Mouse (Mus musculus) embryonic facial prominence, embryonic 10.5 days (tissue): ENCODE data around the gene Dennd4a. TPM values are rescaled to one million over a fixed set of nuclear protein-coding genes. Genes with fewer than 3 reads are reported as not detected.

ENCODE experiments used
- DNase-seq: peaks from one replicate; pipeline ENCODE4 v3.0.0-alpha.2; 2017; ENCODE audit warnings: low spot score
- H3K27ac ChIP-seq: fragments of 300-500 bp; sonication (generic); replicated peaks from 2 replicates; pipeline ENCODE4 v1.5.1; 2016; ENCODE audit warnings: mild to moderate bottlenecking
- H3K27me3 ChIP-seq: fragments of 300-500 bp; sonication (generic); replicated peaks from 2 replicates; pipeline ENCODE4 v1.6.1; 2016; ENCODE audit warnings: low read depth, mild to moderate bottlenecking; ENCODE audit not compliant: poor library complexity, severe bottlenecking
- H3K36me3 ChIP-seq: fragments of 300-500 bp; sonication (generic); replicated peaks from 2 replicates; pipeline ENCODE4 v1.6.1; 2016; ENCODE audit warnings: mild to moderate bottlenecking, moderate library complexity
- H3K4me1 ChIP-seq: fragments of 300-500 bp; sonication (generic); 2 replicates; pipeline ENCODE4 v1.6.1; 2016
- H3K4me3 ChIP-seq: fragments of 300-500 bp; sonication (generic); 2 replicates; pipeline ENCODE4 v1.5.1; 2016; ENCODE audit warnings: mild to moderate bottlenecking, moderate library complexity
- H3K9me3 ChIP-seq: fragments of 300-500 bp; sonication (generic); 2 replicates; pipeline ENCODE4 v1.6.1; 2016; ENCODE audit warnings: mild to moderate bottlenecking
- WGBS: fragments of 180-500 bp; shearing (Covaris S2); methylation state at CpG from one replicate; pipeline ENCODE4 v1.1.7; 2016; 5-methylcytosine and 5-hydroxymethylcytosine counted together
- polyA plus RNA-seq: library from polyadenylated mRNA; unstranded; fragments of >200 nt; fragmentation: Nextera tagmentation; extraction: Ambion mirVana; gene quantifications from 2 replicates; pipeline ENCODE4 v1.2.1, GENCODE M21; 2016

The Dennd4a gene
- polyA plus RNA-seq, 1 experiment from 2014 or later: 8.6 TPM

DNA sequence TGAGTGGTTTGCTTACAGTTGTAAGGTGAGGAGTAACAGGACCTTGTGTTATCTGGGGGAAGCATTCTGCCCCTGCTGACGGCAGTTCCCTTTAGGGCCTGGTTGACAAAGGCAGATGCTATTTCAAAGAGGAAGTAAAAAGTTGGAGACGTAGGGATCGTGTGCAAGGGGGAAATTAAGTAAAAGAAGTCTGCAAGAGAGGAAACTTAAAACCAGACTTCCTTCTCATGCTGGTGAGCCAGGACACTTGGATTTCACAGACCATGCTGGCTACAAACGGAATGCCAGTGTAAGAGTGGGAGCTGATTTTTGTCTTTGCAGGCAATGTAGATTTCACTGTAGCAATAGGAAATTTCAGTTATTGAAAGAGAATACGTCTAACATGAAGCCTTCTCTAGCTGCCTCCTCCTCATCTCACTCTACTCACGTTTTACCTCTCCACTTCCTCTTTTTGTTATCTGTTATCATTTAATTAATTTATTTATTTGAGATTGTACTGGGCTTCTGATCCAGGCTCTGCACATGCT is 19.0 kb downstream of the Dennd4a start:
- peak; percentile 8 for DNase-seq

DNA sequence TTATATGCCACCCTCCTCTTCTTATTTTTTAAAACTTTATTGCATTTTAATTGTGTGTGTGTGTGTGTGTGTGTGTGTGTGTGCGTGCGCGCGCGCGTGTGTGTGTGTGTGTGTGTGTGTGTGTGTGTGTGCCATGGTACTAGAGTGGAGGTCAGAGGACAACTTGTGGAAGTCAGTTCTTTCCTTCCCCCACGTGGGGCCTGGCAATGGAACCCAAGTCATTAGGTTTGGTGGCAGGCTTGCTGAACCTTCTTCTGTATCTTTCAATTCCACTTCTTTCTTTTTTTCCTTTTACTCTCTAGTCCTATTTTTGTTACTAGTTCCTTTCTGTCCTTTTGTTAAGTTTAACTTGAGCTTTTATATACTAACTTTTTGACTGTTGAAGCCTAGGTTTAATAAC is 19.5 kb downstream of the Dennd4a start:
- no peaks in the 10 kb centered on the region for H3K36me3 ChIP-seq
- no peak overlapping the region for H3K27ac ChIP-seq
- no peak overlapping the region for H3K4me3 ChIP-seq
- DNase-seq: no peak
- H3K27me3 ChIP-seq: no peaks in the 10 kb centered on the region
- H3K9me3 ChIP-seq: no peaks in the 10 kb centered on the region
- WGBS: 85% methylated on average over 7 of the region's 7 CpGs
- H3K4me1 ChIP-seq: peaks cover 8% of the 10 kb centered on the region; the same call in 1 of the 2 replicates

More for the DNA sequence above, 19.0 kb downstream of the Dennd4a start:
- 41% methylated on average over 6 of the region's 6 CpGs for WGBS
- no peak overlapping the region for H3K4me3 ChIP-seq
- H3K27ac ChIP-seq: no peak overlapping the region; the same call in 1 of the 2 replicates
- peaks cover 8% of the 10 kb centered on the region; the same call in 1 of the 2 replicates for H3K4me1 ChIP-seq
- H3K36me3 ChIP-seq: no peaks in the 10 kb centered on the region
- H3K9me3 ChIP-seq: no peaks in the 10 kb centered on the region
- no peaks in the 10 kb centered on the region for H3K27me3 ChIP-seq

DNA sequence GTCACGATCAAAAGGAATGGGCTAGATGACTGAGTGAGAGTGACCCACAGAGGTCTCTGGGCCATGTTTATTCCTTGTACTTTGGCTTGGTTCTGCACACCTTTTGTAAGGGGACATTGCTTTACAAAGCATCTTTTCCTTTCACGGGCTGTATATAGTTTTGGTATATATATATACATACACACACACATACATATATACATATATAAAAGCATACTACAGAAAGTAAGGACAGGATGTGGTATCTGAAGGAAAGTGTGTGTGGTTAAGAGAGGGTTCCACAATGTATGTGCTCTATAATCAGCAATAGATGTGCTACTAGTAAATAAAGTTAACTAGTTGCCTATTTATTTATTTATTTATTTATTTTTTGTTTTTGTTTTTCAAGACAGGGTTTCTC is 20.6 kb downstream of the Dennd4a start:
- no peak for DNase-seq
- Histone ChIP-seq H3K36me3 (no peaks in the 10 kb centered on the region), H3K27me3 (no peaks in the 10 kb centered on the region), H3K4me1 (peaks cover 8% of the 10 kb centered on the region; the same call in 1 of the 2 replicates), H3K4me3 (no peak overlapping the region), H3K9me3 (no peaks in the 10 kb centered on the region), H3K27ac (no peak overlapping the region)
- WGBS: 95% methylated on average over 2 of the region's 2 CpGs

DNA sequence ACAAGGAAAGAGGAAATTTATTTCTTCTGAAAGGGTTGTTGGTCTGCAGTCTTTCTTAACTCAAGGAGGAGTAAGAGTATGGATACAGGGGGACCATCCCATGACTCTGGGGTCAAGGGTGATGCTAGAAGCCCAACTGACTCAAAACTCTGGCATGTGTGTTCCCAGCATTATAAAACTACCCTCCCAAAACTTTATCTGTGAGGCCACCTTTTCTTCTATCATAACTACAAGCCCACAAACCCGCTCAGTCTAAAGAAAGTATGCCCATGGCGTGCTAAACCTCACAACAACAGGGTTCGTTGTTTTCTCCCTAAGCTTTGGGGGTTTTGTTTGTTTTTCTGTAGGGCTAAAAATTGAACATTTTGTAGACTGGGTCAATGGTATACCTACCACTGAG is 23.3 kb downstream of the Dennd4a start:
- no peaks in the 10 kb centered on the region for H3K27me3 ChIP-seq
- WGBS: 92% methylated on average over 3 of the region's 3 CpGs

DNA sequence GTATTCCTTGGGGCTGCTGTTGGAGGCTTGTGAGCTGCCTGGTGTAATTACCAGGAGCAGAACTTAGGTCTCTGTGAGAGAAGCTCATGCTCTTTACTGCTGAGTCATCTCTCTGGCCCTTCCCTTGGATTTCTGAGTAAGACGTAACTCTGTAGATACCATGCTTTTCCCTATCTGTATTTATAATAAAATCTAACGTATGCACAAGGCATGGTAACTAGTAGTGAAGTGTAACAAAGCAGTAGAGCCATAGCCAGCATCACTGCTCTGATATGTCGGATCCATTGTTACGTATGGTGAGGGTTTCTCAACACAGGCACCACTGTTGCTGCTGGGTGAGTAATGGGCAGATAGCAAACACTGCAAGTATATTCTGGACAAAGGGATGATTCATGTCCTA is 34.2 kb downstream of the Dennd4a start:
- Histone ChIP-seq H3K27ac (no peak overlapping the region), H3K9me3 (no peaks in the 10 kb centered on the region)
- WGBS: 84% methylated on average over 4 of the region's 4 CpGs

More for the DNA sequence above, 23.3 kb downstream of the Dennd4a start:
- Histone ChIP-seq H3K4me1 (peaks cover 8% of the 10 kb centered on the region; the same call in 1 of the 2 replicates), H3K9me3 (no peaks in the 10 kb centered on the region), H3K27ac (no peak overlapping the region), H3K4me3 (no peak overlapping the region), H3K36me3 (no peaks in the 10 kb centered on the region)
- DNase-seq: no peak

DNA sequence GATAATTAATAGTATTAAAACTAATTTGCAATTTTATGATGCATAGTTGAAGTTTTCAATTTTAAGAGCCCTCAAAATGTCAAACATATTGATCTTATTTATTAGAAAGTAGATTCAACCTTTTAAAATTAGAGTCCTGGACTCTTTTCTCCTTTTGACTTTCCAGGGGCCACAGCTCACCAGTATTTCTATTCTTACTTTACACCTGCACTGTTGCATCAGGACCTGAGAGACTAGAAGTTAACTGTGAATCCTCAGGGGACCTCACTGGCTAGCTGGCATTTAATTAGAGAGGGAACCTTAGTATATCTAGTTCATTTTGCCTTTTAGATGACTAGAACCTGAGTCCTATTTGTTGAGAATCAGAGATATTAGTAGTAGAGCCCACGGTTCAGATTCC is 38.4 kb downstream of the Dennd4a start:
- 92% methylated on average over 1 of the region's 1 CpGs for WGBS

More for the DNA sequence above, 34.2 kb downstream of the Dennd4a start:
- Histone ChIP-seq H3K27me3 (no peaks in the 10 kb centered on the region), H3K4me3 (no peak overlapping the region), H3K4me1 (no peaks in the 10 kb centered on the region), H3K36me3 (0 out of 2 replicates have a peak, but pooled peaks cover 10% of the 10 kb centered on the region)
- no peak for DNase-seq

DNA sequence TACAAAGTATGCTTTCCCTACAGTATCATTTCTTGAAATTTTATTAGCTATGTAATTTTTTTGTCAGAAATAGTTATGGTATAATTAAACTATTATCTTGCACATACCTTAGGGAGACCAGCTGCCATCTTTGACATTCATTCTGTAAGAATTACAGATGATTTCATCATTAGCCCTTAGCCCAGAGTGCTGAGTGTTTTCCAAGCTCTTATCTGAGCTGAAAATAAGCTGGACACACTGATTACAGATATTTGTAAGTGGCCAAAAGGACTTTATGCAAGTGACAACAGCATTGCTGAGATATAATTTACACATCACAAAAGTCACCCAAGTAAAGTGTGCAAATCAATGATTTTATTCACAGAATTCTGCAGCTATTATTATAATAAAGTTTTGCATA is 48.9 kb downstream of the Dennd4a start:
- Histone ChIP-seq H3K4me1 (no peaks in the 10 kb centered on the region), H3K27ac (no peak overlapping the region), H3K9me3 (no peaks in the 10 kb centered on the region), H3K27me3 (no peaks in the 10 kb centered on the region), H3K4me3 (no peak overlapping the region), H3K36me3 (peaks cover 12% of the 10 kb centered on the region; the same call in 1 of the 2 replicates)
- DNase-seq: no peak

More for the DNA sequence above, 38.4 kb downstream of the Dennd4a start:
- Histone ChIP-seq H3K4me3 (no peak overlapping the region), H3K27me3 (no peaks in the 10 kb centered on the region), H3K36me3 (peaks cover 4% of the 10 kb centered on the region; the same call in 1 of the 2 replicates), H3K27ac (no peak overlapping the region), H3K9me3 (no peaks in the 10 kb centered on the region), H3K4me1 (no peaks in the 10 kb centered on the region)
- no peak for DNase-seq

DNA sequence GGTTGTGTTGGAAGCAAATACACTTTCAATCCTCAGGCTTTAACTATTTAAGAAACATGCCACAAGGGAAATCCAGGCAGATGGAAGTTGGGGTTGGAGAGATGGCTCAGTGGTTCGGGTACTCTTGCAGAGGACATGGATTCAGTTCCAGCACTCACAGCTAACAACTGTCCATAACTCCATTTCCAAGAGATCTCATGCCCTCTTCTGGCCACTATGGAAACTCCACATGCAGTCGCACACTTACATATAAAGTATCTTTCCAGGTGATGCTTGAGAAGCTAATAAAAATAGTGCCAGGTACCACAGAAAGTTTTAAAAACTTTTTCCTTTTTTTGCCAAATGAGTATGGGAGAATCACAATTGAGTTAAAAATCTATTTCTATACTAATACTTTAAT is 51.5 kb downstream of the Dennd4a start:
- WGBS: 80% methylated on average over 2 of the region's 2 CpGs

DNA sequence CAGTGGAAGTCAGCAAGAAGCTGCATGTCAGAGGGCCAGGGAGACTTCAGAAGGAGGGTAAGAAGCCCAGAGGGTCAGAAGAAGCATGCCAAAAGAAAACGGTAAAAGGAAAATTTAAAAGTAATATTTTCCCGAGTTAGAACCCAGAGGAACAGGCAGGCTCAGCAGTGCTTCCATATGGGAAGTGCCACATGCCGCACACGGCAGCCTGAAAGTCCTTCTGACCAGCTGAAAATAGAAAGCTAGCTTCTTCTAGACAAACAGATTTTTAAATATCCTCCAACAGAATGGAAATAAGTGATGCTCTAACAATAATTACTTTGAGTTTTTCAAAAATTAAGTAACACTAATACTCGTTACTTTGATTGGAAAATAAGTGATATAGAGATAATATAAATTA is 74.9 kb downstream of the Dennd4a start:
- no peaks in the 10 kb centered on the region for H3K9me3 ChIP-seq
- H3K27me3 ChIP-seq: no peaks in the 10 kb centered on the region
- 83% methylated on average over 5 of the region's 5 CpGs for WGBS
- H3K4me1 ChIP-seq: no peaks in the 10 kb centered on the region
- no peak for DNase-seq
- no peaks in the 10 kb centered on the region; the same call in 1 of the 2 replicates for H3K36me3 ChIP-seq
- H3K4me3 ChIP-seq: no peak overlapping the region
- no peak overlapping the region for H3K27ac ChIP-seq

More for the DNA sequence above, 51.5 kb downstream of the Dennd4a start:
- Histone ChIP-seq H3K4me3 (no peak overlapping the region), H3K4me1 (no peaks in the 10 kb centered on the region), H3K36me3 (peaks cover 17% of the 10 kb centered on the region; the same call in 1 of the 2 replicates), H3K27ac (no peak overlapping the region), H3K27me3 (no peaks in the 10 kb centered on the region), H3K9me3 (no peaks in the 10 kb centered on the region)
- DNase-seq: no peak

DNA sequence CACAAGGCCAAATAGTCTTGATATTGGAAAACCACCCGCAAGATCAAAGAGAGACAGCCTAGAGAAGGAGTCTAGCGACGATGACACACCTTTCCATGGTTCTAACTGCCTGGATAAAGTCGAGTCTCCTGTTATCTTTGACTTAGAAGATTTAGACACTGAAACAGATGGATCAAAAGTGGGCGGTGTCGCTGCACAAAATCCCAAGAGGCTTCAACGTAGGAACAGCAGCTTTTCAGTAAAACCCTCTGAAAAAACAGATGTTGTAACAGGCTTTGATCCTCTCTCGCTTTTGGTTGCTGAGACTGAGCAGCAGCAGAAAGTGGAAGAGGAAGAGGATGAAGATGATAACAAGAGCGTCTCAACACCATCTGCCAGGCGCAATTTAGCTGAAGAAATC is 85.5 kb downstream of the Dennd4a start:
- WGBS: 89% methylated on average over 10 of the region's 10 CpGs
- Histone ChIP-seq H3K27ac (no peak overlapping the region), H3K27me3 (no peaks in the 10 kb centered on the region), H3K9me3 (no peaks in the 10 kb centered on the region), H3K4me3 (no peak overlapping the region), H3K4me1 (no peaks in the 10 kb centered on the region), H3K36me3 (peaks cover 17% of the 10 kb centered on the region)
- no peak for DNase-seq

DNA sequence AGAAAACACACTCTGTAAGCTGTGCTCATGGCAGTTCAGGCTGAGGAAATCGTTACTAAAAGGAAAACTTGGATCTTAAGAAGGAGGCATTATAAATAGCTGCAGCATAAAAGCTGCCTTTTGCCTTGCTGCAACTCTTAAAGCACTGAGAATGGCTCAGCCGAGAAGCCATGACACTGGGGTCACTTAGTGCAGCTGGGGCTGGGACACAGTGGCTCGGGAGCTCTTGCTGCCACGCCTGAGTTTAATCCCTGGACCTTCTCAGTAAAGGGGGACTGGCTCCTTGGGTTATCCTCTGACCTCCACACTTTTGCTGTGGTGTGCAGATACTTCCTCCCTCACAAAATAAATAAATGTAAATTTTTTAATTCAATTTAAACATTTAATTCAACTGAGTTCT is 91.7 kb downstream of the Dennd4a start:
- H3K4me1 ChIP-seq: no peaks in the 10 kb centered on the region
- DNase-seq: no peak
- no peak overlapping the region for H3K27ac ChIP-seq
- H3K36me3 ChIP-seq: peaks cover 19% of the 10 kb centered on the region
- H3K4me3 ChIP-seq: no peak overlapping the region
- WGBS: 40% methylated on average over 4 of the region's 4 CpGs
- H3K27me3 ChIP-seq: no peaks in the 10 kb centered on the region
- no peaks in the 10 kb centered on the region for H3K9me3 ChIP-seq

DNA sequence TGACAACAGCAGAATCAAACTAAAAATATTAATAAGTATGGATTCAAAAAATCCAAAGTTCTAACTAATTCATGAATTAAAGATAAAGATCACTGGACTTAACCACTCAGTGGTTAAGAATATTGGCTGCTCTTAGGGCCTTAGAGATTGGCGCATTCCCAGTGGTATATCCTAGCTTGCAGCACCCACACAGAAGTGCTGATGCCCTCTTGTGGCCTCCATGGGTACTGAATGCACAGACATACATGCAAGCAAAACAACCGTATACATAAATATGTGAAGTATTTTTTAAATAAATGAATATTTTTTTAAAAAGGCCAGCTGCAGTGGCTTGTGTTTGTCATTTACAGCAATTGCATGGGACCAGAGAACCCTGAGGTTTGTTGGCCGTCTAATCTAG is 92.2 kb downstream of the Dennd4a start:
- 67% methylated on average over 3 of the region's 3 CpGs for WGBS
- Histone ChIP-seq H3K27me3 (no peaks in the 10 kb centered on the region), H3K36me3 (peaks cover 17% of the 10 kb centered on the region), H3K4me3 (no peak overlapping the region), H3K9me3 (no peaks in the 10 kb centered on the region), H3K27ac (no peak overlapping the region), H3K4me1 (no peaks in the 10 kb centered on the region)
- DNase-seq: peak; percentile 71

DNA sequence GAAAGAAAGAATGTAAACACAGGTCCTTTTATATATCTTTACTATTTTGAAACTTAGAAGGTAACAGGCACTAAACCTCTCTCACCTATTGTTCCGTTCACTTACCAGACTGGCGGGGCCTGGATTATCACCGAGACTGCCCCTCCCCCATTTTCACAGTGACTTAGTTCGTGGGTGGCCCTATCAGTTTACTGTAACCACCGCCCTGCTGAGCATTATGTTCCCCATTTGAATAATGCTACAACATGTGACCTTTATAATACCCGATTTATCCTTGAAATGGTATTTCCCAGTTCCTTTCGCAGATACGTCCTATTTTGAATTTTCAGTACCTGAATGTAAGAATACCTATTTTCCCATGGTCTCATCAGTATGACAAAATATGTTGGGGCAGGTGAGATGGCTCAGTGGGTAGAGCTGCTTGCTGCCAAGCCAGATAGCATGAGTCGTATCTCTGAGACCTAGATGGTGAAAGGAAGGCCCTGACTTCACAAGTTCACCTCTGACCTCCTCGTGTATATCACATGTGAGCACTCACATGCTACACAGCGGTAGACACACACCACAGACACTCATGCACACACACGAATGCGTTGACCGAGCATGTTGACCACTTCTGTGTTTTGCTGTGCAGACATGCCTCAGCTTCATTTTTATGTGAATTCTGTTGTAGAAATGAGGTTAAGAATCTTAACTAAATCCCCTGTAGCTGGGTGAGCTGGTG is 93.9 kb downstream of the Dennd4a start:
- no peak overlapping the region for H3K27ac ChIP-seq
- no peaks in the 10 kb centered on the region for H3K4me1 ChIP-seq
- WGBS: 90% methylated on average over 14 of the region's 14 CpGs
- H3K4me3 ChIP-seq: no peak overlapping the region
- no peaks in the 10 kb centered on the region for H3K27me3 ChIP-seq
- peaks cover 24% of the 10 kb centered on the region for H3K36me3 ChIP-seq
- DNase-seq: no peak
- no peaks in the 10 kb centered on the region for H3K9me3 ChIP-seq
